Mouse (Mus musculus): ENCODE data around the gene Dnah9. TPM values are rescaled to one million over a fixed set of nuclear protein-coding genes. Genes with fewer than 3 reads are reported as not detected.

Gene Dnah9
- polyA plus RNA-seq, 1 experiment from 2014 or later = 0.12 TPM

- Histone ChIP-seq H3K27me3 (replicated peaks) (no peaks in the 10 kb centered on the region), H3K4me1 (peaks cover 31% of the 10 kb centered on the region), H3K36me3 (peaks cover 7% of the 10 kb centered on the region; the same call in 1 of the 2 replicates), H3K27ac (replicated peaks) (peak within 1 kb of the TSS; percentile 86), H3K4me3 (peak within 1 kb of the TSS; percentile 98), H3K9ac (peak within 1 kb of the TSS; percentile 100), H3K4me2 (peak within 1 kb of the TSS; percentile 85), H3K9me3 (no peaks in the 10 kb centered on the region)
- WGBS = under 1% methylated on average over 36 of the region's 36 CpGs
- peak; percentile 98 for ATAC-seq (ENCODE audit: extremely low read depth, insufficient number of reproducible peaks, low FRiP score, low TSS enrichment)
Measured at GRCm38 (mm10) chr11:65788154-65788553, 380.2 kb downstream of the Dnah9 start, which contains the start of gene Map2k4. Gene Map2k4, minus strand, starts transcription at chr11:65788297.

DNA sequence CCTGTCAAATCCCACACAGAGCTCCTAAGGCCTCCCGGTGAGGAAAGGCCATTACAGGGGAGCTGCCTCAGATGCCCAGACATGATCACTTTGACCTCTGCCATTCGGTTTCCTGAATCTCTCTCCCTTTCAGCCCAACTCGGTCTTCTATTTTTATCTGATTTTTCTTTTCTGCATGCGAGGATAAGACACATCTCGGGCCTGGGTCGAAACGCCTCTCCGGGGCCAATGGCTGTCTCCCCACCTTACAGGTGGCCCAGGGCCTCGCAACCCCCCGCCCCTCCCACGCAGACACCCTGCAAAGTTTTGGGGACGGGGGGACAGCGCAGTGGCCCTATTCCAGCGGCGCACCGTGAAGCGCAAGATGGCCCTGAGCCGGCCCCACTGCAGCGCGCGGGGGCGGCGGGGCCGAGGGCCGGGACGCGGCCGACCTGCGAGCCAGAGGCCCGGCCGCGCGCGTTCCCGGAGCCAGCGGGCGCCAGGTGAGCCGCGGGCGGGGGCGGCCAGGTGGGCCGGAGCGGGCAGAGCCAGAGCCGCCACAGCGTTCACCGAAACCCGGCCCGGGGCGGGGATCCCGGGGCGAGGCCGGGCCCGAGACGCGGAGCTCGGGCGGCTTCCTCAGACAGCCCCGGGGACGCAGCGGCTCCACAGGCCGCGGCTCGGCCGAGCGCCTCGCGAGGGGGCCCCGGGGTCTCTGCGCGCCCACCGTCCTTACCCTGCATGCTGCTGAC, 380.8 kb downstream of the Dnah9 start:
- Histone ChIP-seq H3K27me3 (replicated peaks) (no peaks in the 10 kb centered on the region), H3K4me3 (peak overlapping the region; percentile 98), H3K4me1 (peaks cover 31% of the 10 kb centered on the region), H3K4me2 (peak overlapping the region; percentile 85), H3K9me3 (no peaks in the 10 kb centered on the region), H3K9ac (peak overlapping the region; percentile 100), H3K27ac (replicated peaks) (peak overlapping the region; percentile 86), H3K36me3 (peaks cover 7% of the 10 kb centered on the region; the same call in 1 of the 2 replicates)
- ATAC-seq (ENCODE audit: extremely low read depth, insufficient number of reproducible peaks, low FRiP score, low TSS enrichment) = peak; percentile 76
- WGBS = under 1% methylated on average over 69 of the region's 71 CpGs

DNA sequence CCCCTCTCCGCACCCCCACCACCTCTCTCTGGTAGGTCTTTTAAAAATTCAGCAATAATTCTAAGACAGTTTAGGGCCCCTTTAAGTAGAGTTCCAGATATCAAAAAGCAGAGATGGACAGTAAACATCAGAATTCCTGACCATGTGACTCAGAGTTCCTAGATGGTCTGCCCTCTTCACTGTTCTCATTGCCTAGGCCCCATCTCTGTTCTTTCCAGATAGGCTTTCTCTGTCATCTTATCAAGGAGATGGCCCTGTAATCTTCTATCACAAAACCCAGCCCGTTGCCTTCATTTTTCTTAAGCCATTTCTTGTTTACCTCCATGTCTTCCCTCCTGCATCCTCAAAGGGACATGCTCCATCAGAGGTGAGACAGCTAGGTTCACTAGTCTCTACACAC, 382.2 kb downstream of the Dnah9 start:
- 61% methylated on average over 2 of the region's 2 CpGs for WGBS
- Histone ChIP-seq H3K9me3 (no peaks in the 10 kb centered on the region), H3K27ac (replicated peaks) (no peak overlapping the region), H3K4me3 (peak overlapping the region; percentile 98), H3K27me3 (replicated peaks) (no peaks in the 10 kb centered on the region), H3K36me3 (peaks cover 8% of the 10 kb centered on the region; the same call in 1 of the 2 replicates), H3K4me2 (peak overlapping the region; percentile 85), H3K4me1 (peaks cover 35% of the 10 kb centered on the region), H3K9ac (peak overlapping the region; percentile 100)
- ATAC-seq (ENCODE audit: extremely low read depth, insufficient number of reproducible peaks, low FRiP score, low TSS enrichment) = no peak

GRCm38 (mm10) chr11:65781596-65781995, 386.8 kb downstream of the Dnah9 start:
- H3K4me3 ChIP-seq = no peak overlapping the region
- H3K4me1 ChIP-seq = peaks cover 65% of the 10 kb centered on the region
- no peaks in the 10 kb centered on the region for H3K9me3 ChIP-seq
- no peak overlapping the region for H3K27ac ChIP-seq (replicated peaks)
- H3K4me2 ChIP-seq = no peak overlapping the region
- H3K27me3 ChIP-seq (replicated peaks) = no peaks in the 10 kb centered on the region
- peaks cover 21% of the 10 kb centered on the region for H3K36me3 ChIP-seq
- 78% methylated on average over 3 of the region's 3 CpGs for WGBS
- H3K9ac ChIP-seq = no peak overlapping the region
- no peak for ATAC-seq (ENCODE audit: extremely low read depth, insufficient number of reproducible peaks, low FRiP score, low TSS enrichment)

Data from heart, embryonic 13.5 days (tissue).